Mouse (Mus musculus) CH12.LX (cell line): ENCODE measurements at regions not wholly inside any gene's neighbourhood (a gene's known extent, or its start where the extent isn't known, plus 50 kb on each side); places are given as distances from the start of the nearest gene placed in this dataset.

ENCODE experiments used
- DNase-seq: peaks from one replicate; pipeline ENCODE4 v3.0.0-alpha.2; 2013; ENCODE audit errors: extremely low read depth
- H3K27ac ChIP-seq: 2 replicates; pipeline ENCODE4 v1.5.1; 2012; ENCODE audit warnings: low read depth, mild to moderate bottlenecking, control low read depth, moderate library complexity; ENCODE audit not compliant: insufficient read depth
- H3K27me3 ChIP-seq: replicated peaks from 2 replicates; pipeline ENCODE3; 2012; ENCODE audit warnings: inconsistent platforms
- H3K36me3 ChIP-seq, 2 experiments: replicated peaks in 1 of 2; 2 replicates each; pipeline versions ENCODE3 to v1.6.1; 2012; ENCODE audit warnings: inconsistent platforms in 1 of 2, low read length in 1 of 2, mild to moderate bottlenecking in 1 of 2, mixed read lengths in 1 of 2, moderate library complexity in 1 of 2; ENCODE audit not compliant: control insufficient read depth in 1 of 2, insufficient read depth in 1 of 2
- H3K4me1 ChIP-seq, 2 experiments: 2 replicates each; pipeline ENCODE4 v1.6.1; 2012; ENCODE audit warnings: inconsistent platforms in 1 of 2, moderate library complexity in 1 of 2; ENCODE audit not compliant: insufficient read depth in 2 of 2, control insufficient read depth in 1 of 2
- H3K4me2 ChIP-seq: 2 replicates; pipeline ENCODE4 v1.6.1; 2012; ENCODE audit warnings: low read depth, mild to moderate bottlenecking, control low read depth; ENCODE audit not compliant: poor library complexity, insufficient read depth, severe bottlenecking
- H3K4me3 ChIP-seq, 3 experiments: fragments of 150-350 bp in 1 of 3; sonication (generic) in 1 of 3; replicated peaks in 1 of 3; 2 replicates each; pipeline versions ENCODE3 to v1.5.1; 2011 to 2012; ENCODE audit warnings: low read depth in 2 of 3, low read length in 2 of 3, mild to moderate bottlenecking in 2 of 3, moderate library complexity in 2 of 3, control low read depth in 1 of 3, improper control_type of control experiment in 1 of 3, inconsistent platforms in 1 of 3, mixed read lengths in 1 of 3; ENCODE audit not compliant: poor library complexity in 1 of 3
- H3K79me2 ChIP-seq: replicated peaks from 2 replicates; pipeline ENCODE4 v1.6.1; 2012; ENCODE audit warnings: mild to moderate bottlenecking, moderate library complexity; ENCODE audit not compliant: control insufficient read depth, poor library complexity, insufficient read depth, severe bottlenecking; ENCODE audit errors: extremely low read depth
- H3K9ac ChIP-seq: 2 replicates; pipeline ENCODE4 v1.6.1; 2012; ENCODE audit warnings: low read depth, mild to moderate bottlenecking, control low read depth, moderate library complexity; ENCODE audit not compliant: insufficient read depth
- H3K9me3 ChIP-seq: replicated peaks from 2 replicates; pipeline ENCODE3; 2012; ENCODE audit warnings: low read length, inconsistent platforms, mixed read lengths
- CHD1 ChIP-seq: IDR thresholded peaks from 2 replicates; pipeline ENCODE4 v1.6.1; 2012; ENCODE audit warnings: low read depth, low read length, improper control_type of control experiment, inconsistent platforms
- CHD2 ChIP-seq: IDR thresholded peaks from 2 replicates; pipeline ENCODE4 v1.6.1; 2011; ENCODE audit warnings: low read length, improper control_type of control experiment
- HCFC1 ChIP-seq: IDR thresholded peaks from 2 replicates; pipeline ENCODE4 v1.6.1; 2012; ENCODE audit warnings: low read depth, mild to moderate bottlenecking, inconsistent platforms, low read length, improper control_type of control experiment
- JUN ChIP-seq: IDR thresholded peaks from 2 replicates; pipeline ENCODE4 v1.6.1; 2011; ENCODE audit warnings: low read depth, mild to moderate bottlenecking, low read length, improper control_type of control experiment, moderate library complexity; ENCODE audit not compliant: insufficient read depth
- JUND ChIP-seq: conservative IDR thresholded peaks from 2 replicates; pipeline ENCODE4 v1.6.1; 2011; ENCODE audit warnings: low read depth, low read length, improper control_type of control experiment
- MXI1 ChIP-seq: IDR thresholded peaks from 2 replicates; pipeline ENCODE4 v1.6.1; 2011; ENCODE audit warnings: mild to moderate bottlenecking, low read depth, low read length, improper control_type of control experiment
- NELFE ChIP-seq: IDR thresholded peaks from 2 replicates; pipeline ENCODE4 v1.6.1; 2011; ENCODE audit warnings: low read depth, low read length, improper control_type of control experiment
- PAX5 ChIP-seq: IDR thresholded peaks from 2 replicates; pipeline ENCODE4 v1.6.1; 2012; ENCODE audit warnings: low read length, inconsistent platforms, mixed read lengths
- POLR2A ChIP-seq: IDR thresholded peaks from 2 replicates; pipeline ENCODE4 v1.6.1; 2011; ENCODE audit warnings: low read depth, mild to moderate bottlenecking, improper control_type of control experiment, low read length
- RAD21 ChIP-seq: IDR thresholded peaks from 2 replicates; pipeline ENCODE4 v1.6.1; 2011; ENCODE audit warnings: low read depth, mild to moderate bottlenecking, low read length, improper control_type of control experiment, moderate library complexity
- TCF12 ChIP-seq: IDR thresholded peaks from 2 replicates; pipeline ENCODE4 v1.6.1; 2014; ENCODE audit warnings: low read depth, mild to moderate bottlenecking, inconsistent platforms, low read length, improper control_type of control experiment
- UBTF ChIP-seq: IDR thresholded peaks from 2 replicates; pipeline ENCODE4 v1.6.1; 2012; ENCODE audit warnings: low read depth, mild to moderate bottlenecking, inconsistent platforms, low read length, improper control_type of control experiment, moderate library complexity
- ZMIZ1 ChIP-seq: IDR thresholded peaks from 2 replicates; pipeline ENCODE4 v1.6.1; 2012; ENCODE audit warnings: low read depth, mild to moderate bottlenecking, inconsistent platforms, low read length, improper control_type of control experiment
- dilution Hi-C: fragments of 300-500 bp; cut with MboI; formaldehyde crosslinking; loops from 2 replicates; pipeline ENCODE4 v1.14.3; 2020; ENCODE audit warnings: low sequenced_read_pairs; ENCODE audit not compliant: extremely low pct_unique_long_range_greater_than_20kb, extremely low pct_ligation_motif_present
- in situ Hi-C: fragments of 300-500 bp; cut with MboI; formaldehyde crosslinking; loops from 3 replicates; pipeline ENCODE4 v1.14.3; 2019; ENCODE audit warnings: low sequenced_read_pairs, low pct_ligation_motif_present, low pct_unique_long_range_greater_than_20kb, mixed read lengths

- no peak for TF ChIP-seq HCFC1
- TF ChIP-seq PAX5, result no peak
- TF ChIP-seq, all 38 proteins: peak for 0
- Histone ChIP-seq H3K4me3 (no peak overlapping the region), H3K27me3 (no peaks in the 10 kb centered on the region), H3K79me2 (no peaks in the 10 kb centered on the region), H3K9ac (no peak overlapping the region), H3K4me1 (no peaks in the 10 kb centered on the region), H3K9me3 (peaks cover 91% of the 10 kb centered on the region), H3K27ac (no peak overlapping the region), H3K4me2 (no peak overlapping the region), H3K36me3 (no peaks in the 10 kb centered on the region)
- dilution Hi-C loops (no loop called here), in situ Hi-C loops (no loop called here)
- no peak for DNase-seq
Measured at GRCm38 (mm10) chr15:87898655-87899054, 354.6 kb downstream of the Fam19a5 start.

GRCm38 (mm10) chr15:87904436-87904835, 360.3 kb downstream of the Fam19a5 start:
- H3K4me1 ChIP-seq, result no peaks in the 10 kb centered on the region
- no peaks in the 10 kb centered on the region for H3K79me2 ChIP-seq
- no peaks in the 10 kb centered on the region for H3K36me3 ChIP-seq
- DNase-seq, result no peak
- H3K9me3 ChIP-seq, result peaks cover 97% of the 10 kb centered on the region
- no peak for TF ChIP-seq MXI1
- no peak for TF ChIP-seq UBTF
- TF ChIP-seq NELFE, result no peak
- no peak for TF ChIP-seq POLR2A
- TF ChIP-seq JUND, result no peak
- no peak for TF ChIP-seq RAD21
- TF ChIP-seq CHD2, result no peak
- no peak for TF ChIP-seq CHD1
- dilution Hi-C loops, result no loop called here
- no peak overlapping the region for H3K27ac ChIP-seq
- H3K9ac ChIP-seq, result no peak overlapping the region
- H3K27me3 ChIP-seq, result no peaks in the 10 kb centered on the region
- no peak overlapping the region for H3K4me2 ChIP-seq
- in situ Hi-C loops, result no loop called here
- no peak overlapping the region for H3K4me3 ChIP-seq

GRCm38 (mm10) chr15:87906310-87906709, 362.2 kb downstream of the Fam19a5 start:
- no peaks in the 10 kb centered on the region for H3K79me2 ChIP-seq
- H3K36me3 ChIP-seq, result no peaks in the 10 kb centered on the region
- no peak for DNase-seq
- H3K9me3 ChIP-seq, result peaks cover 93% of the 10 kb centered on the region
- no peak overlapping the region for H3K27ac ChIP-seq
- no peaks in the 10 kb centered on the region for H3K27me3 ChIP-seq
- no peaks in the 10 kb centered on the region for H3K4me1 ChIP-seq
- in situ Hi-C loops, result no loop called here
- no peak overlapping the region for H3K4me3 ChIP-seq
- H3K4me2 ChIP-seq, result no peak overlapping the region
- dilution Hi-C loops, result no loop called here
- no peak overlapping the region for H3K9ac ChIP-seq
- TF ChIP-seq HCFC1, result no peak
- no peak for TF ChIP-seq TCF12
- TF ChIP-seq ZMIZ1, result no peak
- TF ChIP-seq JUN, result no peak
